Mouse (Mus musculus) midbrain, embryonic 10.5 days (tissue): ENCODE data around the gene Dab1. TPM values are rescaled to one million over a fixed set of nuclear protein-coding genes. Genes with fewer than 3 reads are reported as not detected.

ENCODE experiments used
- DNase-seq: peaks from one replicate; pipeline ENCODE4 v3.0.0-alpha.2; 2017; ENCODE audit warnings: low spot score
- H3K27ac ChIP-seq: fragments of 300-500 bp; sonication (generic); replicated peaks from 2 replicates; pipeline ENCODE4 v1.5.1; 2016; ENCODE audit warnings: mild to moderate bottlenecking
- H3K27me3 ChIP-seq: fragments of 300-500 bp; sonication (generic); 2 replicates; pipeline ENCODE4 v1.6.1; 2016; ENCODE audit warnings: low read depth, mild to moderate bottlenecking; ENCODE audit not compliant: poor library complexity, severe bottlenecking
- H3K36me3 ChIP-seq: fragments of 300-500 bp; sonication (generic); 2 replicates; pipeline ENCODE4 v1.6.1; 2016; ENCODE audit warnings: mild to moderate bottlenecking, moderate library complexity
- H3K4me1 ChIP-seq: fragments of 300-500 bp; sonication (generic); 2 replicates; pipeline ENCODE4 v1.6.1; 2016
- H3K4me3 ChIP-seq: fragments of 300-500 bp; sonication (generic); 2 replicates; pipeline ENCODE4 v1.5.1; 2016; ENCODE audit warnings: mild to moderate bottlenecking, moderate library complexity
- H3K9me3 ChIP-seq: fragments of 300-500 bp; sonication (generic); replicated peaks from 2 replicates; pipeline ENCODE4 v1.6.1; 2016; ENCODE audit warnings: mild to moderate bottlenecking
- WGBS: fragments of 180-500 bp; shearing (Covaris S2); methylation state at CpG from one replicate; pipeline ENCODE4 v1.1.7; 2016; 5-methylcytosine and 5-hydroxymethylcytosine counted together
- polyA plus RNA-seq: library from polyadenylated mRNA; unstranded; fragments of >200 nt; fragmentation: Nextera tagmentation; extraction: Ambion mirVana; gene quantifications from 2 replicates; pipeline ENCODE4 v1.2.1, GENCODE M21; 2016

Dab1 gene
- polyA plus RNA-seq, 1 experiment from 2014 or later = 27.0 TPM

GRCm38 (mm10) chr4:103706501-103706900 lies 87.3 kb downstream of the Dab1 start:
- 86% methylated on average over 4 of the region's 4 CpGs for WGBS
- Histone ChIP-seq H3K4me1 (peaks cover 9% of the 10 kb centered on the region; the same call in 1 of the 2 replicates), H3K27ac (no peak overlapping the region), H3K9me3 (no peaks in the 10 kb centered on the region), H3K4me3 (no peak overlapping the region), H3K36me3 (no peaks in the 10 kb centered on the region), H3K27me3 (no peaks in the 10 kb centered on the region)
- no peak for DNase-seq

- 67% methylated on average over 1 of the region's 1 CpGs for WGBS
Observed at GRCm38 (mm10) chr4:103707140-103707539, 88.0 kb downstream of the Dab1 start.

GRCm38 (mm10) chr4:103711353-103711752 lies 92.2 kb downstream of the Dab1 start:
- Histone ChIP-seq H3K27me3 (no peaks in the 10 kb centered on the region), H3K4me1 (peaks cover 5% of the 10 kb centered on the region; the same call in 1 of the 2 replicates), H3K36me3 (no peaks in the 10 kb centered on the region), H3K9me3 (no peaks in the 10 kb centered on the region), H3K27ac (no peak overlapping the region), H3K4me3 (no peak overlapping the region)
- WGBS = 84% methylated on average over 6 of the region's 6 CpGs
- no peak for DNase-seq

More at GRCm38 (mm10) chr4:103707140-103707539, 88.0 kb downstream of the Dab1 start:
- H3K36me3 ChIP-seq = no peaks in the 10 kb centered on the region
- peaks cover 9% of the 10 kb centered on the region; the same call in 1 of the 2 replicates for H3K4me1 ChIP-seq
- no peak for DNase-seq
- H3K27ac ChIP-seq = no peak overlapping the region
- no peaks in the 10 kb centered on the region for H3K27me3 ChIP-seq
- H3K9me3 ChIP-seq = no peaks in the 10 kb centered on the region
- H3K4me3 ChIP-seq = no peak overlapping the region

- Histone ChIP-seq H3K9me3 (no peaks in the 10 kb centered on the region), H3K4me1 (peaks cover 11% of the 10 kb centered on the region; the same call in 1 of the 2 replicates), H3K27ac (no peak overlapping the region), H3K27me3 (no peaks in the 10 kb centered on the region), H3K36me3 (no peaks in the 10 kb centered on the region), H3K4me3 (no peak overlapping the region)
- 84% methylated on average over 4 of the region's 4 CpGs for WGBS
- no peak for DNase-seq
Observed at GRCm38 (mm10) chr4:103713921-103714320, 94.8 kb downstream of the Dab1 start.

- H3K27ac ChIP-seq = no peak overlapping the region
- H3K27me3 ChIP-seq = no peaks in the 10 kb centered on the region
- H3K36me3 ChIP-seq = no peaks in the 10 kb centered on the region
- DNase-seq = no peak
- H3K4me1 ChIP-seq = peaks cover 11% of the 10 kb centered on the region; the same call in 1 of the 2 replicates
- no peak overlapping the region for H3K4me3 ChIP-seq
- 88% methylated on average over 7 of the region's 7 CpGs for WGBS
- no peaks in the 10 kb centered on the region for H3K9me3 ChIP-seq
Observed at GRCm38 (mm10) chr4:103714991-103715390, 95.8 kb downstream of the Dab1 start.

- Histone ChIP-seq H3K36me3 (no peaks in the 10 kb centered on the region), H3K4me1 (peaks cover 11% of the 10 kb centered on the region; the same call in 1 of the 2 replicates), H3K9me3 (no peaks in the 10 kb centered on the region), H3K4me3 (no peak overlapping the region), H3K27ac (no peak overlapping the region), H3K27me3 (no peaks in the 10 kb centered on the region)
- WGBS = 93% methylated on average over 4 of the region's 4 CpGs
- no peak for DNase-seq
Observed at GRCm38 (mm10) chr4:103715568-103715967, 96.4 kb downstream of the Dab1 start.

- Histone ChIP-seq H3K9me3 (no peaks in the 10 kb centered on the region), H3K4me1 (0 out of 2 replicates have a peak, but pooled peaks cover 6% of the 10 kb centered on the region), H3K4me3 (no peak overlapping the region), H3K27me3 (no peaks in the 10 kb centered on the region), H3K36me3 (no peaks in the 10 kb centered on the region), H3K27ac (no peak overlapping the region)
- 84% methylated on average over 1 of the region's 1 CpGs for WGBS
- DNase-seq = no peak
Observed at GRCm38 (mm10) chr4:103722738-103723137, 103.6 kb downstream of the Dab1 start.

GRCm38 (mm10) chr4:103726486-103726885 lies 107.3 kb downstream of the Dab1 start:
- no peaks in the 10 kb centered on the region for H3K27me3 ChIP-seq
- H3K27ac ChIP-seq = no peak overlapping the region
- H3K4me3 ChIP-seq = no peak overlapping the region
- 88% methylated on average over 2 of the region's 2 CpGs for WGBS
- H3K4me1 ChIP-seq = no peaks in the 10 kb centered on the region
- DNase-seq = no peak
- no peaks in the 10 kb centered on the region for H3K9me3 ChIP-seq
- no peaks in the 10 kb centered on the region for H3K36me3 ChIP-seq

- 73% methylated on average over 6 of the region's 6 CpGs for WGBS
- H3K36me3 ChIP-seq = no peaks in the 10 kb centered on the region
- H3K4me1 ChIP-seq = peaks cover 5% of the 10 kb centered on the region
Observed at GRCm38 (mm10) chr4:103737185-103737584, 118.0 kb downstream of the Dab1 start.

GRCm38 (mm10) chr4:103751249-103751855 lies 132.2 kb downstream of the Dab1 start:
- no peaks in the 10 kb centered on the region for H3K27me3 ChIP-seq
- no peak for DNase-seq
- no peaks in the 10 kb centered on the region for H3K4me1 ChIP-seq
- 57% methylated on average over 4 of the region's 4 CpGs for WGBS
- H3K4me3 ChIP-seq = no peak overlapping the region
- no peak overlapping the region for H3K27ac ChIP-seq
- H3K9me3 ChIP-seq = no peaks in the 10 kb centered on the region
- H3K36me3 ChIP-seq = no peaks in the 10 kb centered on the region

More at GRCm38 (mm10) chr4:103737185-103737584, 118.0 kb downstream of the Dab1 start:
- H3K4me3 ChIP-seq = no peak overlapping the region
- no peaks in the 10 kb centered on the region for H3K9me3 ChIP-seq
- H3K27ac ChIP-seq = no peak overlapping the region
- no peaks in the 10 kb centered on the region for H3K27me3 ChIP-seq
- no peak for DNase-seq

- WGBS = 86% methylated on average over 7 of the region's 7 CpGs
Observed at GRCm38 (mm10) chr4:103754561-103754960, 135.4 kb downstream of the Dab1 start.

GRCm38 (mm10) chr4:103757241-103757640 lies 138.1 kb downstream of the Dab1 start:
- 69% methylated on average over 3 of the region's 3 CpGs for WGBS
- no peaks in the 10 kb centered on the region for H3K27me3 ChIP-seq
- H3K9me3 ChIP-seq = no peaks in the 10 kb centered on the region
- H3K4me3 ChIP-seq = no peak overlapping the region
- no peak for DNase-seq
- H3K4me1 ChIP-seq = 0 out of 2 replicates have a peak, but pooled peaks cover 3% of the 10 kb centered on the region
- no peaks in the 10 kb centered on the region for H3K36me3 ChIP-seq
- no peak overlapping the region for H3K27ac ChIP-seq

More at GRCm38 (mm10) chr4:103754561-103754960, 135.4 kb downstream of the Dab1 start:
- no peak overlapping the region for H3K27ac ChIP-seq
- no peaks in the 10 kb centered on the region for H3K36me3 ChIP-seq
- DNase-seq = no peak
- H3K9me3 ChIP-seq = no peaks in the 10 kb centered on the region
- H3K4me3 ChIP-seq = no peak overlapping the region
- H3K4me1 ChIP-seq = no peaks in the 10 kb centered on the region
- no peaks in the 10 kb centered on the region for H3K27me3 ChIP-seq

GRCm38 (mm10) chr4:103762416-103762815 lies 143.3 kb downstream of the Dab1 start:
- Histone ChIP-seq H3K27ac (no peak overlapping the region), H3K4me3 (no peak overlapping the region), H3K27me3 (no peaks in the 10 kb centered on the region), H3K36me3 (no peaks in the 10 kb centered on the region), H3K4me1 (0 out of 2 replicates have a peak, but pooled peaks cover 3% of the 10 kb centered on the region), H3K9me3 (no peaks in the 10 kb centered on the region)
- WGBS = 89% methylated on average over 11 of the region's 11 CpGs
- DNase-seq = no peak
